Mouse (Mus musculus): ENCODE results near the gene Cggbp1.
"Not testable (repeated sequence)": the region's sequence is repeated elsewhere in the genome, so short reads cannot be mapped to it uniquely, and the experiment has no call there.

The Cggbp1 gene

GRCm38 (mm10) chr16:64851563-64852362 lies at the start of gene Cggbp1, which contains the start of gene Zfp654:
TSS of gene Cggbp1 (plus strand) at chr16:64851996.
TSS of gene Zfp654 (minus strand) at chr16:64851652.
- peak; percentile 99 for DNase-seq (ENCODE audit: extremely low spot score)

GRCm38 (mm10) chr16:64803041-64803440 lies 48.8 kb upstream of the Cggbp1 start:
- no peak for DNase-seq (ENCODE audit: extremely low spot score)

DNA sequence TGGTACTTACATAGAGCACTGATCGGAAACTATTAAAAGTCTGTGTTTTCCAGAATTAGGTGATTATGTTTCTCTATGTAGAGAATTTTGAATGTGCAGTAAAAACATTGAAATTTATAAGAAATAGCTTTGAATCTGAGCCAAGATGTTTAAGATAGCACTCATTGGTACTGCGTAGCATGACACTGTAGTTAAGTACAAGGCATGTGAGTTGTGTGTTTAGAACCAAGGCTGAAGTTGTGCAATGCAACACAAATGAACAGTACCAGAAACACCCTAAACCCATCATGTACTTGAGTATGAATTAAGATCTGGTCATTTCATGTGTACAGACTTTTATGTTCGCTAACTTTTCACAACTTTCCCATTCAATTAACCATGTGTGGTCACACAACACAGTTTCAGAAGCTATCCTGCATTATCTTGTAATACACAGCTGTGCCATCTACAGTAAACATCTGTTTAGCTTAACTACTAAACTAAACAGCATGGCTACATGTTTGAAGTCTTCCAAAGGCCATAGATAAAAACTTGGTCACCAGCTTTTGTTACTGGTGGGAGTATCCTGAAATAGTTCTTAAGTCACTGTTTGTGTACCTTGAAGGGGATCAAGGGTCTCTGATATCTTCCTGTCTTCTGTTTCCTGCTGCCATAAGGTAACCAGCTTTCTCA lies 34.6 kb upstream of the Cggbp1 start:
- DNase-seq (ENCODE audit: extremely low spot score) = no peak

DNA sequence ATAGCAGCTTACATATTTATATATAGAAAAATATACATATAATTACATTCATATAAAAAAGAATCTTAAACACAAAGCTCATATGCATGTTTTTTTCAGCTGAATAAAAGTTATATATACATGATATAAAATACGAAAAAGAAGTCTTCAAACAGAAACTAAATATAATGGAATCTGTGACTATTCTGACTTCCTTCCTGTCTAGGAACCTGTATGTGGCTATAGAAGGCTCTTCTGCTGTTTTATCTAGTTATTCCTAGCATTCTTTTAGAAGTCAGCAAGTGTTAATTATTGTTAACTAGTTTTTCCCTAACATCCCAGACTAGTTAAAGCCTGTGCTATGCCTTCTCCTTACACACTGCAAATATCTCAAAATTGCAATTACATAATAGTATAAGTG lies 27.9 kb upstream of the Cggbp1 start:
- DNase-seq (ENCODE audit: extremely low spot score) = no peak

- DNase-seq (ENCODE audit: extremely low spot score) = no peak
Observed at GRCm38 (mm10) chr16:64824474-64824873, 27.3 kb upstream of the Cggbp1 start.

DNA sequence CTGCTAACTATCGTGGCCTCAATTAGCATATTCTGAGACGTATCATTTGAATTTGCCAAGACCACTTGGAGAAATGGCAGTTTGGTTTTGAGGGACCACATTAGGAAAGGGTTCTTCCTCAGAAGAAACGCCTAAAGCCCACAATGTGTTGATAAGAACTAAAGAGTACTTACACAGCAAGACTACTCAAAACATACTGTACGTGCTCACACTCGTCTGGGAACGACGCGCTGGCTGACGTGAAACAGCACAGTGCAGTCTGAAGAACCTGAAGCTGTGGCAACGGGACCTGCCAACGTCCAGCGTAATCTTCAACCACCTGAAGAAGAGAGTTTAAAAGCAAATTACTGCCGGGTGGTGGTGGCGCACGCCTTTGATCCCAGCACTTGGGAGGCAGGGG lies 21.5 kb upstream of the Cggbp1 start:
- no peak for DNase-seq (ENCODE audit: extremely low spot score)

GRCm38 (mm10) chr16:64835996-64836545 lies 15.7 kb upstream of the Cggbp1 start:
- DNase-seq (ENCODE audit: extremely low spot score) = no peak

GRCm38 (mm10) chr16:64836709-64837108 lies 15.1 kb upstream of the Cggbp1 start:
- DNase-seq (ENCODE audit: extremely low spot score) = no peak

GRCm38 (mm10) chr16:64841481-64842373 lies 10.1 kb upstream of the Cggbp1 start:
- no peak for DNase-seq (ENCODE audit: extremely low spot score)

DNA sequence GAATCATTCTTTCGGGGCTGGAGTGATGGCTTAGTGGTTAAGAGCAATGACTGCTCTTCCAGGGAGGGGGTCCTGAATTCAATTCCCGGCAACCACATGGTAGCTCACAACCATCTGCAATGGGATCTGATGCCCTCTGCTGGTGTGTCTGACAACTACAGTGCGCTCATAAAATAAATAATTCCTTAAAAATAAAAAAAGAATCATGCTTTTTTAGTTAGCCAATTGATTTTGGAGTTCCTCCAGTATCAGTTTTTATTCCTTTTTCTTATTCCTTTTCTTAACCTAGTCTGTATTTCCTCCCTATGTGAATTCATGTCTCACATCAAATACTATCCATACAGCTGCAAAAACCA lies 9.4 kb upstream of the Cggbp1 start:
- no peak for DNase-seq (ENCODE audit: extremely low spot score)

DNA sequence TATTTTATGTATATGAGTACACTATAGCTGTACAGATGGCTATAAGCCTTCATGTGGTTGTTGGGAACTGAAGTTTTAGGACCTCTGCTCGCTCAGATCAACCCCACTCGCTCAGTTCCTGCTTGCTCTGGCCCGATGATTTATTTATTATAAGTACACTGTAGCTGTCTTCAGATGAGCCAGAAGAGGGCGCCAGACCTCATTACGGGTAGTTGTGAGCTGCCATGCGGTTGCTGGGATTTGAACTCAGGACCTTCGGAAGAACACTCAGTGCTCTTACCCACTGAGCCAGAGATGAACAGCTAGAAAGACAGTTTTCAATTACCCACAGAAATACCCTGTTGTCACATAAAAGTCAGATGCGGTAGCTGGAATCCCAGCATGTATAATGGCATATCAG lies 5.8 kb upstream of the Cggbp1 start:
- no peak for DNase-seq (ENCODE audit: extremely low spot score)

- peak; percentile 52 for DNase-seq (ENCODE audit: extremely low spot score)
Observed at GRCm38 (mm10) chr16:64850287-64851084, 1.3 kb upstream of the Cggbp1 start.

- DNase-seq (ENCODE audit: extremely low spot score) = no peak
Observed at GRCm38 (mm10) chr16:64851085-64851562, 672 bp upstream of the Cggbp1 start.

DNA sequence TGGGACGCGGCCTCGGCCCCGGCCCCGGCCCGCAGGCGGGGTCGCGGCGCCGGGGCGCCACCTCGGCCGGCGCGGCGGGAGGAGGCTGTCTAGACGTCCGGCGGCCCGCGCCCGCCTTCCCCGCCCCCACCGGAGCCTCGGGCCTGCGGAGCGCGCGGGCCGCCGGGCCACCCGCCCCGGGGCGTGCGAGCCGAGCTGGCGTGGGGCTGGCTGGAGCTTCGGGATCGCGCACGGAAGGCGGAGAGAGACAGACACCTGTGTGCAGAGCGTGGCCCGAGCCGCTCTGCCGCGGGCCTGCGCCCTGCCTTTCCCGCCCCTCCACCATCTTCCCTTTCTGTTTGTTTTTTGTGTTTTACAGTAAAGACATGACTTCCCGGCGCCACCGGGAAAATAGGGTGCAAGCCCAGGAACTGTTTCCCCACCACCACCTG lies 660 bp downstream of the Cggbp1 start:
- DNase-seq (ENCODE audit: extremely low spot score) = no peak

GRCm38 (mm10) chr16:64852891-64853290 lies 1.1 kb downstream of the Cggbp1 start:
- no peak for DNase-seq (ENCODE audit: extremely low spot score)

GRCm38 (mm10) chr16:64856946-64857345 lies 5.2 kb downstream of the Cggbp1 start:
- no peak for DNase-seq (ENCODE audit: extremely low spot score)

- not testable (repeated sequence) for DNase-seq (ENCODE audit: extremely low spot score)
Observed at GRCm38 (mm10) chr16:64865841-64866240, 14.0 kb downstream of the Cggbp1 start.

DNA sequence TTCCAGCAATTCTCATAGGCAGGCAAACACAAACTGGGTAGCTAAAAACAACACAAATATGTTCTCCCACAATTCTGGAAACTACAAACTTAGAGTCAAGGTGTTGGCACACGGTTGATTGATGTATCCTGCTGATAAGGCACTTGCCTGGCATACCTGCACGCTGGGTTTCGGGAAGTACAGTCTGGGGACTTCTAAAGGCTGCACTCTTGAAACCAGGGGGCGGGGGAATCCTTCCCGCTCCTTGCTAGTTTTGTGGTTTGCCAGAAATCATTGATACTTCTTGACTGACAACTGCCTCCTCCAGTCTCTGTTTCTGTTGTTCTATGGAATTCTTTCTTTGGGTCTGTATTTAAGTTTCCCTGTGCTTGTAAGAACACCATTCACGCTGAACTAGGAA lies 16.8 kb downstream of the Cggbp1 start:
- DNase-seq (ENCODE audit: extremely low spot score) = no peak

- DNase-seq (ENCODE audit: extremely low spot score) = no peak
Observed at GRCm38 (mm10) chr16:64869621-64870020, 17.8 kb downstream of the Cggbp1 start.

DNA sequence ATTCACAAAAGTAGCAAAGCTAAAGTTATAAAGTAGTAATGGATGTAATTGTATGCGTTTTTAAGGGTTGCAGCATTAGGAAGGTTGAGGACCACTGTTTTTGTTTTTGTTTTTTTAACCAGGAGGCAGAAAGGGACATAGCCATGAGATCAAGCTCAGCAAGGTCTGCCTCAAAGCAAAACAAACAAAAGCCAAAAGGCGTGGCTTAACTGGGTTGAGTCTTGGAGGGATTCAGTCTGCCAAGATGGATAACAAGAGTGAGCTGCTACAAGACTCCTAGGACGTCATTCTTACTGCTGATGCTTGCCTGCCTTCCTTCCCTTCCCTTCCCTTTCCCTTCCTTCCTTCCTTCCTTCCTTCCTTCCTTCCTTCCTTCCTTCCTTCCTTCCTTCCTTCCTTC lies 20.5 kb downstream of the Cggbp1 start:
- DNase-seq (ENCODE audit: extremely low spot score) = peak; percentile 19

GRCm38 (mm10) chr16:64872841-64873240 lies 21.0 kb downstream of the Cggbp1 start:
- peak; percentile 19 for DNase-seq (ENCODE audit: extremely low spot score)
